Mouse (Mus musculus) spleen, adult 2 months (tissue): ENCODE data around the gene Zfp296.

Source experiments
- CTCF ChIP-seq: fragments of 200-500 bp; IDR thresholded peaks from 2 replicates; pipeline ENCODE4 v1.5.1; 2011; ENCODE audit warnings: mild to moderate bottlenecking, inconsistent platforms; ENCODE audit not compliant: insufficient read depth, insufficient read length, insufficient replicate concordance; ENCODE audit errors: extremely low read depth
- POLR2A ChIP-seq: fragments of 200-500 bp; IDR thresholded peaks from 2 replicates; pipeline ENCODE4 v1.6.1; 2011; ENCODE audit warnings: low read depth, low read length, inconsistent platforms

DNA sequence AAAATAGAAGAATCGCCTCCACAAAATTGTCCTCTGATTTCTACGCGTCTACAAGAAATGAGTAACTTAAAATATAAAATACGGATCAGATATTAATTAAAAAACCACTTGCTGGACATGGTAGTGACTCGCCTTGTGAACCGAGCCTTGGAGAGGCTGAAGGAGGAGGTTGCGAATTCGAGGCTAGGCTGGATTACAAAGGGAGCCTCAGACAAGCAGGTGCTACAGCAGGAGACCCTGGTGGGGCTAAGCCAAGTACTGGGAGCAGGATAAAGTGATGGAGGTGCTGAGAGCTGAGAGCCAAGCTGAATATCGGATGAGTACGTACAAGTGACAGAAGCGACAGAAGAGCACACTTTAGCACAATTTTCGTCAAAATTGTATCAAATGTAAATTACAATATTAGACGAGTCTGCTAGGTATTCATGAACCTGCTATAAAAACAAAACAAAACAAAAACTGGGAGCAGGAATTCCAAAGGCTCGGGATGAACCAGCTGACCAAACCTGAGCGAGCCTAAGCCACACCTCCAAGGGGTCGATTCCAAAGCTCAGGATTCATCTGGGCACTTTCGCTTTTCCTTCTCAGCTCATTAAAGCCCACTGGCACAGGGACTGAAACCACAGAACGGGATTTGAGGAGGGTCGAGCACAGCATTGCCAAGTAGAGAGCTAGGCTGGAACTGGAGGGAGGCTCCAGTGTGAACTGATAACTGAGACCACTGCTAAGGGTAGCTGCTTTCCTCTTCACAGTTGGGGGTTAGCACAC lies 14.3 kb upstream of the Zfp296 start, which contains the start of gene Ppp1r37:
- TF ChIP-seq POLR2A, result no peak
- TF ChIP-seq CTCF, result no peak
